Mouse (Mus musculus) stomach, postnatal 0 days (tissue): ENCODE data around the gene Zfp786.

ENCODE experiments used
- CTCF ChIP-seq: IDR thresholded peaks from 2 replicates; pipeline ENCODE4 v1.5.1; 2016; ENCODE audit warnings: antibody characterized with exemption, low read depth, mild to moderate bottlenecking, moderate library complexity
- EP300 ChIP-seq: optimal IDR thresholded peaks from 2 replicates; pipeline ENCODE3; 2016; ENCODE audit warnings: antibody characterized with exemption

GRCm38 (mm10) chr6:47793284-47793683 lies 37.4 kb downstream of the Zfp786 start:
- no peak for TF ChIP-seq EP300
- no peak for TF ChIP-seq CTCF
